Mouse (Mus musculus) ES-Bruce4 (cell line): ENCODE results near the gene Rad9a. TPM values are rescaled to one million over a fixed set of nuclear protein-coding genes. Genes with fewer than 3 reads are reported as not detected.

Source experiments
- H3K27ac ChIP-seq: 2 replicates; pipeline ENCODE4 v1.5.1; 2012; ENCODE audit warnings: low read length, inconsistent platforms; ENCODE audit not compliant: insufficient read depth
- H3K27me3 ChIP-seq: 2 replicates; pipeline ENCODE4 v1.6.1; 2012; ENCODE audit warnings: mild to moderate bottlenecking, low read length, inconsistent platforms; ENCODE audit not compliant: control insufficient read depth, poor library complexity, insufficient read depth, severe bottlenecking
- H3K36me3 ChIP-seq: 2 replicates; pipeline ENCODE4 v1.6.1; 2012; ENCODE audit warnings: inconsistent platforms, mild to moderate bottlenecking, low read length, moderate library complexity; ENCODE audit not compliant: control insufficient read depth, poor library complexity, insufficient read depth, severe bottlenecking
- H3K4me1 ChIP-seq: one replicate; pipeline ENCODE4 v1.8.1; 2011; ENCODE audit warnings: low read length; ENCODE audit not compliant: control insufficient read depth, insufficient read depth
- H3K4me3 ChIP-seq: 2 replicates; pipeline ENCODE4 v1.5.1; 2011; ENCODE audit warnings: low read depth, mild to moderate bottlenecking, low read length
- H3K9ac ChIP-seq: 2 replicates; pipeline ENCODE4 v1.6.1; 2012; ENCODE audit warnings: low read depth, mild to moderate bottlenecking, inconsistent platforms; ENCODE audit not compliant: poor library complexity, severe bottlenecking
- H3K9me3 ChIP-seq: replicated peaks from 2 replicates; pipeline ENCODE4 v1.6.1; 2012; ENCODE audit warnings: mild to moderate bottlenecking, low read length, inconsistent platforms; ENCODE audit not compliant: control insufficient read depth, poor library complexity, insufficient read depth, severe bottlenecking
- CTCF ChIP-seq: IDR thresholded peaks from one replicate; pipeline ENCODE4 v1.8.1; 2011; ENCODE audit warnings: low read depth, low read length
- EP300 ChIP-seq: IDR thresholded peaks from 2 replicates; pipeline ENCODE4 v1.6.1; 2011; ENCODE audit warnings: low read depth, low read length; ENCODE audit not compliant: insufficient read depth
- POLR2A ChIP-seq: IDR thresholded peaks from one replicate; pipeline ENCODE4 v1.8.1; 2011; ENCODE audit warnings: low read length; ENCODE audit not compliant: insufficient read depth
- polyA plus RNA-seq: library from polyadenylated mRNA; stranded (reverse); fragments of >200 nt; gene quantifications from 2 replicates; pipeline ENCODE4 v1.2.4, GENCODE M21; 2011; ENCODE audit warnings: low read depth; ENCODE audit not compliant: missing spikeins, insufficient read depth, insufficient read length

Gene Rad9a
- polyA plus RNA-seq, 1 experiment, result 42.3 TPM

- TF ChIP-seq POLR2A (no peak), CTCF (no peak), EP300 (no peak)
- Histone ChIP-seq H3K9ac (no peak overlapping the region), H3K4me1 (no peaks in the 10 kb centered on the region), H3K27me3 (no peaks in the 10 kb centered on the region), H3K27ac (no peak overlapping the region), H3K4me3 (no peak overlapping the region), H3K36me3 (no peaks in the 10 kb centered on the region), H3K9me3 (no peaks in the 10 kb centered on the region)
Observed at GRCm38 (mm10) chr19:4172925-4173324, 28.5 kb downstream of the Rad9a start.

GRCm38 (mm10) chr19:4171393-4172290 lies 29.8 kb downstream of the Rad9a start:
- no peak overlapping the region for H3K4me3 ChIP-seq
- H3K27me3 ChIP-seq, result no peaks in the 10 kb centered on the region
- TF ChIP-seq CTCF, result no peak
- no peak for TF ChIP-seq POLR2A
- TF ChIP-seq EP300, result no peak
- no peak overlapping the region for H3K9ac ChIP-seq
- H3K9me3 ChIP-seq, result no peaks in the 10 kb centered on the region
- no peak overlapping the region for H3K27ac ChIP-seq
- H3K36me3 ChIP-seq, result no peaks in the 10 kb centered on the region
- H3K4me1 ChIP-seq, result no peaks in the 10 kb centered on the region

GRCm38 (mm10) chr19:4170723-4171392 lies 30.6 kb downstream of the Rad9a start:
- TF ChIP-seq EP300 (no peak), CTCF (no peak), POLR2A (no peak)
- Histone ChIP-seq H3K9me3 (no peaks in the 10 kb centered on the region), H3K4me1 (no peaks in the 10 kb centered on the region), H3K27ac (no peak overlapping the region), H3K36me3 (no peaks in the 10 kb centered on the region), H3K27me3 (no peaks in the 10 kb centered on the region), H3K4me3 (0 out of 2 replicates have a peak overlapping the region, but pooled peaks have one; percentile 22), H3K9ac (no peak overlapping the region)

- Histone ChIP-seq H3K36me3 (no peaks in the 10 kb centered on the region), H3K4me1 (no peaks in the 10 kb centered on the region), H3K4me3 (peak overlapping the region; percentile 87), H3K27ac (no peak overlapping the region), H3K9me3 (no peaks in the 10 kb centered on the region), H3K27me3 (no peaks in the 10 kb centered on the region), H3K9ac (peak overlapping the region; percentile 68)
- TF ChIP-seq POLR2A (no peak), EP300 (no peak), CTCF (no peak)
Observed at GRCm38 (mm10) chr19:4169810-4170209, 31.7 kb downstream of the Rad9a start.

- TF ChIP-seq EP300, result 0 out of 2 replicates have a peak, but pooled peaks have one; percentile 39
- peak; percentile 81 for TF ChIP-seq CTCF
- peak; percentile 77 for TF ChIP-seq POLR2A
- no peaks in the 10 kb centered on the region for H3K9me3 ChIP-seq
- no peaks in the 10 kb centered on the region for H3K36me3 ChIP-seq
- H3K4me1 ChIP-seq, result no peaks in the 10 kb centered on the region
- no peak overlapping the region for H3K27ac ChIP-seq
- peak overlapping the region; percentile 68 for H3K9ac ChIP-seq
- no peaks in the 10 kb centered on the region for H3K27me3 ChIP-seq
- H3K4me3 ChIP-seq, result peak overlapping the region; percentile 87
Observed at GRCm38 (mm10) chr19:4169378-4169784, 32.1 kb downstream of the Rad9a start.
